Mouse (Mus musculus) forebrain, embryonic 12.5 days (tissue): ENCODE measurements around the gene Lmx1a. TPM values are rescaled to one million over a fixed set of nuclear protein-coding genes. Genes with fewer than 3 reads are reported as not detected.

Source experiments
- ATAC-seq: fragments of 200-750 bp; cut with Nextera tagmentation; 2 replicates; pipeline ENCODE4 v1.8.0; 2017; ENCODE audit warnings: moderate TSS enrichment; ENCODE audit not compliant: low FRiP score
- H3K27ac ChIP-seq: fragments of 300-500 bp; sonication (generic); 2 replicates; pipeline ENCODE4 v1.5.1; 2016; ENCODE audit warnings: mild to moderate bottlenecking
- H3K27me3 ChIP-seq: fragments of 300-500 bp; sonication (generic); 2 replicates; pipeline ENCODE4 v1.6.1; 2016; ENCODE audit warnings: mild to moderate bottlenecking
- H3K36me3 ChIP-seq: fragments of 300-500 bp; sonication (generic); replicated peaks from 2 replicates; pipeline ENCODE4 v1.6.1; 2016; ENCODE audit warnings: mild to moderate bottlenecking
- H3K4me1 ChIP-seq: fragments of 300-500 bp; sonication (generic); 2 replicates; pipeline ENCODE4 v1.6.1; 2016
- H3K4me2 ChIP-seq: fragments of 300-500 bp; sonication (generic); 2 replicates; pipeline ENCODE4 v1.6.1; 2016; ENCODE audit warnings: mild to moderate bottlenecking, moderate library complexity
- H3K4me3 ChIP-seq: fragments of 300-500 bp; sonication (generic); replicated peaks from 2 replicates; pipeline ENCODE4 v1.5.1; 2016; ENCODE audit warnings: mild to moderate bottlenecking
- H3K9ac ChIP-seq: fragments of 300-500 bp; sonication (generic); 2 replicates; pipeline ENCODE4 v1.6.1; 2016; ENCODE audit warnings: mild to moderate bottlenecking
- H3K9me3 ChIP-seq: fragments of 300-500 bp; sonication (generic); 2 replicates; pipeline ENCODE4 v1.6.1; 2016
- WGBS: fragments of 180-500 bp; shearing (Covaris S2); methylation state at CpG from one replicate; pipeline ENCODE4 v1.1.7; 2016; 5-methylcytosine and 5-hydroxymethylcytosine counted together
- polyA plus RNA-seq: library from polyadenylated mRNA; unstranded; fragments of >200 nt; fragmentation: Nextera tagmentation; extraction: Ambion mirVana; gene quantifications from 2 replicates; pipeline ENCODE4 v1.2.1, GENCODE M21; 2016

Gene Lmx1a
- polyA plus RNA-seq = 7.0 and 7.7 TPM in 2 replicates

- Histone ChIP-seq H3K27me3 (peaks cover 83% of the 10 kb centered on the region), H3K9me3 (no peaks in the 10 kb centered on the region)
- 0% methylated on average over 3 of the region's 3 CpGs for WGBS
Observed at GRCm38 (mm10) chr1:167689232-167689261, at the start of gene Lmx1a. TSS of gene Lmx1a (plus strand) at chr1:167689237.

DNA sequence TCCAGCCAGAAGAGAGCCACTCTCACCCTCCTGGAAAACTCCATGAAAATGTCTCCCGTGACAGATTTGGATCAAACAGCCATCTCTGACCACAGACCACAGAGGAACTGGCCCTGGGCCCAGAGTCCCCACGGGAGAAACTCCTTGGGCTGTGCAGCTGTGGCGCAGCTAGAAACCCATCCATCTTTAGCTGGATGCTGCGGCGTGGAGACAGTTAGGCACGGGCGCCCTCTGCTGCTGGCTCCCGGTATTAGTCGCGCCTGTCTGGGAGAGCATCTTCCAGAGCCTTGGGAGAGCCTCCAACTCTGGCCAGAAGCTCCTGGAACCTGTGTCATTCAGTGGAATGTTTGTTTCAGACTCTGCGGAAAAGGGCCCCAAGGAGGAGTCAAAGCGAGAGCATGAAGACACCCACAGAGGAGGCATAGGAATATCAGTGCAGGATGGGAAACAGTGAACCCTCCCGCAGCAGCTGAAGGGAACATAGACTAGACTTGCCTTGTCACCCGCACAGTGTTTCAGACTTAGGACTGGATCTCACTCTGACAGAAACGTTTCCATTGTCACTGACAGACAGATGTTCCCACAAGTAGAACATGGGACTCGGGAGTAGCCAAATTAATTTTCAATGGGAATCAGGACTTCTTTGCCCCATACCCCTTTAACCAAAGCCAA lies 44.0 kb upstream of the Lmx1a start:
- Histone ChIP-seq H3K4me3 (no peak overlapping the region), H3K9ac (no peak overlapping the region), H3K4me1 (no peaks in the 10 kb centered on the region), H3K27me3 (peaks cover 22% of the 10 kb centered on the region; the same call in 1 of the 2 replicates), H3K4me2 (no peak overlapping the region), H3K27ac (no peak overlapping the region), H3K9me3 (no peaks in the 10 kb centered on the region), H3K36me3 (no peaks in the 10 kb centered on the region)
- ATAC-seq = peak; percentile 58
- WGBS = 20% methylated on average over 16 of the region's 16 CpGs

More at GRCm38 (mm10) chr1:167689232-167689261, at the start of gene Lmx1a:
- Histone ChIP-seq H3K4me1 (peaks cover 29% of the 10 kb centered on the region), H3K36me3 (no peaks in the 10 kb centered on the region), H3K4me3 (peak within 1 kb of the TSS; percentile 49), H3K9ac (peak within 1 kb of the TSS; percentile 56), H3K27ac (peak within 1 kb of the TSS; percentile 25; the same call in 1 of the 2 replicates), H3K4me2 (peak within 1 kb of the TSS; percentile 82)
- no peak for ATAC-seq

DNA sequence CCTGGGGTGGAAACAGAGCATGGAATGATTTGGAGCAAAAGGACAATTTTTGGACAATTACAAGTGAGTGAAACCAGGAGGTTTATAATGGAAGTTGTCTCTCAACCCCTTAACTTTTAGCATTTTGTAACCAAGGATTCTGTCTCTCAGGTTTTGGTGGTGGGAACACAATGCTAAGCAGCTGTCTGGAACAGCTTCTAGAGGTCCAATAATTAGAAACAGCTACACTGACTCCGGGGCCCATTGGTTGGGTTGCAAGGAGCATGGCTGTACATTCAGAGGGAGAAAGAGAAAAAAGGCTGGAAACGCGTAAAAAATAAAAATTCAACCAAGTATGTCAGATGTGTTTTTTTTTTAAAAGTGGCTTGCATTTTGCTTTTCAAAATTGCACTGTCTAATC lies 40.4 kb upstream of the Lmx1a start:
- H3K36me3 ChIP-seq = no peaks in the 10 kb centered on the region
- no peak overlapping the region for H3K9ac ChIP-seq
- 84% methylated on average over 3 of the region's 3 CpGs for WGBS
- peaks cover 14% of the 10 kb centered on the region; the same call in 1 of the 2 replicates for H3K27me3 ChIP-seq
- H3K9me3 ChIP-seq = no peaks in the 10 kb centered on the region
- no peaks in the 10 kb centered on the region for H3K4me1 ChIP-seq
- H3K4me3 ChIP-seq = no peak overlapping the region
- H3K27ac ChIP-seq = no peak overlapping the region
- no peak overlapping the region for H3K4me2 ChIP-seq
- ATAC-seq = no peak

- Histone ChIP-seq H3K9ac (no peak overlapping the region), H3K27ac (no peak overlapping the region), H3K27me3 (peaks cover 9% of the 10 kb centered on the region; the same call in 1 of the 2 replicates), H3K4me3 (no peak overlapping the region), H3K4me1 (no peaks in the 10 kb centered on the region), H3K4me2 (no peak overlapping the region), H3K9me3 (no peaks in the 10 kb centered on the region), H3K36me3 (no peaks in the 10 kb centered on the region)
- no peak for ATAC-seq
- 80% methylated on average over 11 of the region's 11 CpGs for WGBS
Observed at GRCm38 (mm10) chr1:167649122-167649633, 39.9 kb upstream of the Lmx1a start.

- no peaks in the 10 kb centered on the region for H3K4me1 ChIP-seq
- ATAC-seq = no peak
- H3K27ac ChIP-seq = no peak overlapping the region
- no peak overlapping the region for H3K9ac ChIP-seq
- H3K4me3 ChIP-seq = no peak overlapping the region
- no peak overlapping the region for H3K4me2 ChIP-seq
- H3K36me3 ChIP-seq = no peaks in the 10 kb centered on the region
- WGBS = 81% methylated on average over 2 of the region's 2 CpGs
- H3K27me3 ChIP-seq = peaks cover 9% of the 10 kb centered on the region
- H3K9me3 ChIP-seq = no peaks in the 10 kb centered on the region
Observed at GRCm38 (mm10) chr1:167652336-167652735, 36.7 kb upstream of the Lmx1a start.

DNA sequence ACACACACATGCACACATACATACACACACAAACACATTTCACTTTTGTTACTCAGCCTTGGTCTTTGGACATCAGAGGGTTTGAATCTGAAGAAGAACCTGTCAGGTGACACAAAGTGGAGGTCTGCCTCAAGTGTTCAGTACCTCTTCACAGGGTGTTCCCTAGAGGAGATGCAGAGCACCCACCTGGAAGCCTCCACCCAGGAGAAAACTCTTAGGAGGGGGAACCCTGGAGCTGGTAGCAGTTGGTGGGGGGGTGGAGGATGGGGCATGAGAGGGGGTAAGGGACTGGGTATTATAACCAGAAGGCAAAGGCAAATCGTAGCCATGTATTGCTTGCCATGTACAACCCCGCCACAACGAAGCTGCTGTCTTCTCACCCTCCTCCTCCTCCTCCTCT lies 30.0 kb upstream of the Lmx1a start:
- no peak overlapping the region for H3K4me2 ChIP-seq
- H3K9me3 ChIP-seq = no peaks in the 10 kb centered on the region
- no peak for ATAC-seq
- no peak overlapping the region for H3K4me3 ChIP-seq
- WGBS = 95% methylated on average over 3 of the region's 3 CpGs
- H3K36me3 ChIP-seq = no peaks in the 10 kb centered on the region
- no peak overlapping the region for H3K9ac ChIP-seq
- peaks cover 17% of the 10 kb centered on the region for H3K4me1 ChIP-seq
- H3K27me3 ChIP-seq = peaks cover 52% of the 10 kb centered on the region
- no peak overlapping the region for H3K27ac ChIP-seq

GRCm38 (mm10) chr1:167660521-167661101 lies 28.4 kb upstream of the Lmx1a start:
- Histone ChIP-seq H3K4me3 (peak overlapping the region; percentile 31), H3K4me1 (peaks cover 17% of the 10 kb centered on the region), H3K9me3 (no peaks in the 10 kb centered on the region), H3K9ac (peak overlapping the region; percentile 21; the same call in 1 of the 2 replicates), H3K27me3 (peaks cover 52% of the 10 kb centered on the region), H3K4me2 (peak overlapping the region; percentile 52), H3K27ac (no peak overlapping the region), H3K36me3 (no peaks in the 10 kb centered on the region)
- ATAC-seq = peak; percentile 46; the same call in 1 of the 2 replicates
- 1% methylated on average over 21 of the region's 21 CpGs for WGBS

DNA sequence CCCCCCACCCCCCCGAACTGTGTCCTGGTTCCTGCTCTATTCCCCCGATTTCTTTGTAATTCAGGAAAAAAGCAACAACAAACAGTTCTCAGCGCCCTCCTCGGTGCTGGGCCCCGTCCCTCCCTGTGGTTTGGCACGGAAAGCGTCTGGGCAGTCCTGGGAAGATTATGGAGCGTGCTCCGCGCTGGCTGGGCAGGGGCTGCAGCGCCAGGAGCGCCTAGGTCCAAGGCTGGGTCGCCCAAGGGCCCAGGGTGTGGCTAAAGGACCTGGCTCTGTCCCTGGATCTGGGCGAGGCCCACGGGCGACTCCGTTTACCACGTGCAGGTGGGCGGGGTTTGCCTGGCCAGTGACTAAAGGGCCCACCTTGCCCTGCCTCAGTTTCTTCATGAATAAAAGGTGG lies 27.9 kb upstream of the Lmx1a start:
- H3K36me3 ChIP-seq = no peaks in the 10 kb centered on the region
- peak; percentile 51; the same call in 1 of the 2 replicates for ATAC-seq
- H3K4me1 ChIP-seq = peaks cover 17% of the 10 kb centered on the region
- peaks cover 52% of the 10 kb centered on the region for H3K27me3 ChIP-seq
- H3K4me3 ChIP-seq = peak overlapping the region; percentile 31
- no peaks in the 10 kb centered on the region for H3K9me3 ChIP-seq
- H3K27ac ChIP-seq = no peak overlapping the region
- peak overlapping the region; percentile 52 for H3K4me2 ChIP-seq
- H3K9ac ChIP-seq = peak overlapping the region; percentile 21; the same call in 1 of the 2 replicates
- WGBS = under 1% methylated on average over 19 of the region's 19 CpGs

- Histone ChIP-seq H3K4me3 (no peak overlapping the region), H3K27me3 (peaks cover 45% of the 10 kb centered on the region), H3K36me3 (no peaks in the 10 kb centered on the region), H3K9me3 (no peaks in the 10 kb centered on the region), H3K4me1 (peaks cover 17% of the 10 kb centered on the region), H3K9ac (no peak overlapping the region), H3K4me2 (no peak overlapping the region), H3K27ac (no peak overlapping the region)
- 0 out of 2 replicates have a peak, but pooled peaks have one; percentile 39 for ATAC-seq
- WGBS = 27% methylated on average over 5 of the region's 5 CpGs
Observed at GRCm38 (mm10) chr1:167663136-167663535, 25.9 kb upstream of the Lmx1a start.

GRCm38 (mm10) chr1:167669796-167670195 lies 19.2 kb upstream of the Lmx1a start:
- Histone ChIP-seq H3K4me3 (no peak overlapping the region), H3K4me2 (no peak overlapping the region), H3K27me3 (peaks cover 56% of the 10 kb centered on the region), H3K9ac (no peak overlapping the region), H3K9me3 (no peaks in the 10 kb centered on the region), H3K27ac (no peak overlapping the region), H3K4me1 (no peaks in the 10 kb centered on the region), H3K36me3 (no peaks in the 10 kb centered on the region)
- 33% methylated on average over 6 of the region's 6 CpGs for WGBS
- ATAC-seq = no peak

DNA sequence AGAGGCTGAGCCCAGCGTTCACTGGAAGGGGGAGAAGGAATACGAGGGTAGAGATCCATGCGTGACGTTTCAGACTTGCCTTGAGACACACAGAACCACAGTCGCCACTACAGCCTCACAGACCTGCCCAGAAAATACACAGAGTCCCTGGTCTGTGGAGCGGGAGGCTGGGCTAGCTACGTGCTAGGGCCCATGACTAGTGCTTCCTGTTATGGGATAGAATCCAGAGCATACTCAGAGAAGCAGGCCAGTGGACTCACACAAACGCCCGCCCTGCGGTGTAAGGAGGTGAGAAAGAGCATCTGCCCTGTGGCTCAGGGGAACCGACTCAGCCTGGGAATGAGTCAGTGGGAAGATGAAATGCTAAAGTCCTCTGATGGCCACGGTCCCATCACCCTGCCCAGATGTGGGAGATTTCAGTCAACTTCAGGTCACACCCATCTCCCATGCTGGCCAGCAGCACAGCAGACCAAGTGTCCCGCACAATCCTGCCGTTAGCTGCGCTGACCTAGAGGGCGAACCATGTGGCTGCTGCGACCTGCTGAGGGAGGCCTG lies 16.5 kb upstream of the Lmx1a start:
- WGBS = 29% methylated on average over 17 of the region's 17 CpGs
- H3K36me3 ChIP-seq = no peaks in the 10 kb centered on the region
- no peak overlapping the region for H3K4me3 ChIP-seq
- H3K9me3 ChIP-seq = no peaks in the 10 kb centered on the region
- H3K27ac ChIP-seq = no peak overlapping the region
- peaks cover 54% of the 10 kb centered on the region for H3K27me3 ChIP-seq
- no peaks in the 10 kb centered on the region for H3K4me1 ChIP-seq
- no peak overlapping the region for H3K9ac ChIP-seq
- H3K4me2 ChIP-seq = no peak overlapping the region
- no peak for ATAC-seq

DNA sequence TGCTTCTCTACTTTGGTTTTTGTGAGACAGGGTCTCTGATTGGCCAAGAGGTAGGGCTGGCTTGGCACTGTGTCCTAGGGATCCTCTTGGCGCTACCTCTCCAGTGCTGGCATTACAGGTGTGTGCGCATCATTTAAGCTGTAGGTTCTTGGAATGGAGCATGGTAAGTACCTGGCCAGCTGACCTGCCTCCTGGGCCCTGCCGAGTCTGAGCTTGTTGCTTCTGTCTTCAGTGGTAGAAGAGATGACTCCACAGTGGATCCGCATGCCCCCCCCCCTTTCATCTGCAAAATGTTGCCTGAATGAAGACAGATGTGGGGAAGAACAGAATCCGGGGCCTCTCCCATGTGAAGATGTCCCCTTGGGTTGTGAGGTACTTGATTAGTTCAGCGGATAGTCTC lies 10.0 kb upstream of the Lmx1a start:
- Histone ChIP-seq H3K9ac (no peak overlapping the region), H3K27ac (no peak overlapping the region), H3K4me3 (no peak overlapping the region), H3K4me1 (no peaks in the 10 kb centered on the region), H3K36me3 (no peaks in the 10 kb centered on the region), H3K9me3 (no peaks in the 10 kb centered on the region), H3K27me3 (peaks cover 9% of the 10 kb centered on the region), H3K4me2 (no peak overlapping the region)
- no peak for ATAC-seq
- WGBS = 94% methylated on average over 6 of the region's 6 CpGs

- H3K27me3 ChIP-seq = peaks cover 74% of the 10 kb centered on the region
- no peak for ATAC-seq
- H3K4me3 ChIP-seq = peak overlapping the region; percentile 49
- H3K4me2 ChIP-seq = peak overlapping the region; percentile 82
- no peaks in the 10 kb centered on the region for H3K9me3 ChIP-seq
- H3K36me3 ChIP-seq = no peaks in the 10 kb centered on the region
- WGBS = 1% methylated on average over 8 of the region's 8 CpGs
- peak overlapping the region; percentile 56; the same call in 1 of the 2 replicates for H3K9ac ChIP-seq
- H3K27ac ChIP-seq = no peak overlapping the region
- peaks cover 29% of the 10 kb centered on the region for H3K4me1 ChIP-seq
Observed at GRCm38 (mm10) chr1:167688001-167688346, 1.1 kb upstream of the Lmx1a start.
